Mouse (Mus musculus) limb, embryonic 14.5 days (tissue): ENCODE data around the gene Ccdc88c. TPM values are rescaled to one million over a fixed set of nuclear protein-coding genes. Genes with fewer than 3 reads are reported as not detected.

ENCODE experiments used
- ATAC-seq: fragments of 200-750 bp; cut with Nextera tagmentation; 2 replicates; pipeline ENCODE4 v1.8.0; 2017; ENCODE audit warnings: low read depth, moderate number of reproducible peaks, moderate TSS enrichment; ENCODE audit not compliant: low FRiP score
- DNase-seq: peaks from one replicate; pipeline ENCODE4 v3.0.0-alpha.2; 2015; ENCODE audit warnings: low spot score
- H3K27ac ChIP-seq: fragments of 300-500 bp; sonication (generic); replicated peaks from 2 replicates; pipeline ENCODE4 v1.5.1; 2014; ENCODE audit warnings: low read depth, mild to moderate bottlenecking, low read length, moderate library complexity, mixed read lengths
- H3K27me3 ChIP-seq: fragments of 300-500 bp; sonication (generic); 2 replicates; pipeline ENCODE4 v1.6.1; 2014; ENCODE audit warnings: low read length, mixed read lengths; ENCODE audit not compliant: control insufficient read depth, insufficient read depth
- H3K36me3 ChIP-seq: fragments of 300-500 bp; sonication (generic); 2 replicates; pipeline ENCODE4 v1.6.1; 2014; ENCODE audit warnings: mild to moderate bottlenecking, low read length, moderate library complexity, mixed read lengths; ENCODE audit not compliant: control insufficient read depth, insufficient read depth
- H3K4me1 ChIP-seq: fragments of 300-500 bp; sonication (generic); 2 replicates; pipeline ENCODE4 v1.6.1; 2014; ENCODE audit warnings: antibody characterized with exemption, low read length, mixed read lengths; ENCODE audit not compliant: control insufficient read depth, insufficient read depth
- H3K4me2 ChIP-seq: fragments of 300-500 bp; sonication (generic); replicated peaks from 2 replicates; pipeline ENCODE4 v1.6.1; 2014; ENCODE audit warnings: low read depth, mild to moderate bottlenecking, low read length, moderate library complexity; ENCODE audit not compliant: severe bottlenecking
- H3K4me3 ChIP-seq: fragments of 300-500 bp; sonication (generic); replicated peaks from 2 replicates; pipeline ENCODE4 v1.5.1; 2014; ENCODE audit warnings: low read length
- H3K9ac ChIP-seq: fragments of 300-500 bp; sonication (generic); 2 replicates; pipeline ENCODE4 v1.6.1; 2014; ENCODE audit warnings: mild to moderate bottlenecking, low read depth, low read length, moderate library complexity; ENCODE audit not compliant: severe bottlenecking
- H3K9me3 ChIP-seq: fragments of 300-500 bp; sonication (generic); 2 replicates; pipeline ENCODE4 v1.6.1; 2016; ENCODE audit warnings: low read length; ENCODE audit not compliant: control insufficient read depth
- POLR2A ChIP-seq: fragments of 200-500 bp; IDR thresholded peaks from 2 replicates; pipeline ENCODE4 v1.8.0; 2012; ENCODE audit warnings: inconsistent platforms, mild to moderate bottlenecking, moderate library complexity, borderline replicate concordance; ENCODE audit not compliant: insufficient read depth, insufficient read length; ENCODE audit errors: extremely low read depth
- WGBS: fragments of 180-500 bp; shearing (Covaris S2); extraction: QIAGEN DNeasy Blood & Tissue Kit; methylation state at CpG from one replicate; pipeline ENCODE4 v1.1.7; 2014; 5-methylcytosine and 5-hydroxymethylcytosine counted together
- polyA plus RNA-seq, 2 experiments: library from polyadenylated mRNA; depleted of rRNA in 1 of 2; stranded (reverse) in 1 of 2; unstranded in 1 of 2; fragments of >200 nt; fragmentation: Nextera tagmentation in 1 of 2; extraction: Ambion mirVana in 1 of 2; gene quantifications; 2 replicates each; pipeline versions ENCODE4 v1.2.1 to v1.2.3; 2012 to 2014

The Ccdc88c gene
- polyA plus RNA-seq, 2 experiments: 5.2 to 6.5 TPM

DNA sequence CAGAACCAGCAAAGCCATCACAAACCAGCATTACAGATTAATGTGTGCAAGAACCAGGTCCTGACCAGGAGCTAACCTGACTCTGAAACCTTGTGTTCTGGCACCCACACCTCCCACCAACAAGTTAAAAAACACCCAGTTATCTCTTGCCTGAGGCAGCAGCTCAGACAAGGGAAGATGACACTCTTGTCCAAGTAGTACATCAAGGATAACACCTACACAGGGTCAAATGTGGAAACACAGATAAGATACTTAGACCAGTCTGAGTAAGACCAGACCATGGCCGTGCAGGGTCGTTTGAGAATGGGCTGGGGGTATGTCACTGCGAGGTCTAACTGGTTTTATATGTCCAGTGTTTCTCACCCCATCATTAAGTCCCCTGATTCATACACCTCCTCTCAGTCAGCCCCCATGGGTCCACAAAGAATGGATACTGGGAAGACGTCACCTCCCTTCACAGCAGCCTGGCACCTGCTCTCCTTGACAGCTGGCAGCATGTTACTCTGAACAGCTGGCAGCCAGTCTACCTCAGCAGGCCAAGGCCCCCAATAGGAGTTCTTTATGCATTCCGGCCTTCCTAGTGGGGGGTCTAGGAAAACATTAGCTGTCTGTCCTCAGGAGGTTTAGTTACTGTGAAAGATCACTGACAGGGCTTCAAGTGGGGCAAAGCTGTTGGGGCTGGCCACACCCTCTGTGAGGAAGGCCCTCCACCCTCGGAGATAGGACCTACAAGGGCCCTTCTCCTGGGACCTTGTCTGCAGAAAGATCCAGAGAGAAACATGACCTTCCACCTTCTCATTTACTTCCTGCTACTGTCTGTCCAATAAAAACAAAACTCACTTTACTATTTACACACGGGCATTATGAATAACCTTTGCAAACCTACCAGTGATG lies 29.5 kb downstream of the Ccdc88c start:
- WGBS: 36% methylated on average over 7 of the region's 7 CpGs
- no peak overlapping the region for H3K4me3 ChIP-seq
- H3K27me3 ChIP-seq: no peaks in the 10 kb centered on the region
- peaks cover 23% of the 10 kb centered on the region for H3K4me1 ChIP-seq
- TF ChIP-seq POLR2A: no peak
- peak; percentile 11; the same call in 1 of the 2 replicates for ATAC-seq
- DNase-seq: peak; percentile 47
- no peaks in the 10 kb centered on the region for H3K36me3 ChIP-seq
- H3K9me3 ChIP-seq: no peaks in the 10 kb centered on the region
- no peak overlapping the region for H3K9ac ChIP-seq
- no peak overlapping the region for H3K27ac ChIP-seq
- no peak overlapping the region for H3K4me2 ChIP-seq

DNA sequence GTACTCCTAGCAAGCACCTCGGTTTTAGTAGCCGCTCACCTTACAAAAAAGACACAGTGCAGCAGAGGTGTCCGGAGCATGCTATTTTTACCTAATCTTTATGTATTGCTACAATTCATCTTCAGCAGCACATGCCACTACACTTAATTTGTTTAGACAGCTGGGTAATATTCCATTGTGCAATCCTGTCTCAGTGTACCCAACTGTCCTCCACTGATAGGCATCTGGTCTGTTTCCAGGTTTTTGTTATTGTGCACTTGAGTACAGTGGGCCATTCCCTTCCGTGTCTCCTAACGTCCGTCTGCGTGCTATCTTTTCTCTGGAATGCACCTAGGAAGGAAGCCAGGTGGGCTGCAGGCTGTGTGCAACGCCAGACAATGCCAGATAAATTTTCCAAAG lies 30.3 kb downstream of the Ccdc88c start:
- H3K27ac ChIP-seq: no peak overlapping the region
- H3K4me1 ChIP-seq: peaks cover 23% of the 10 kb centered on the region
- ATAC-seq (no peak), DNase-seq (no peak)
- H3K36me3 ChIP-seq: no peaks in the 10 kb centered on the region
- no peak overlapping the region for H3K4me2 ChIP-seq
- TF ChIP-seq POLR2A: no peak
- no peaks in the 10 kb centered on the region for H3K27me3 ChIP-seq
- no peak overlapping the region for H3K9ac ChIP-seq
- WGBS: 49% methylated on average over 8 of the region's 8 CpGs
- no peaks in the 10 kb centered on the region for H3K9me3 ChIP-seq
- no peak overlapping the region for H3K4me3 ChIP-seq

DNA sequence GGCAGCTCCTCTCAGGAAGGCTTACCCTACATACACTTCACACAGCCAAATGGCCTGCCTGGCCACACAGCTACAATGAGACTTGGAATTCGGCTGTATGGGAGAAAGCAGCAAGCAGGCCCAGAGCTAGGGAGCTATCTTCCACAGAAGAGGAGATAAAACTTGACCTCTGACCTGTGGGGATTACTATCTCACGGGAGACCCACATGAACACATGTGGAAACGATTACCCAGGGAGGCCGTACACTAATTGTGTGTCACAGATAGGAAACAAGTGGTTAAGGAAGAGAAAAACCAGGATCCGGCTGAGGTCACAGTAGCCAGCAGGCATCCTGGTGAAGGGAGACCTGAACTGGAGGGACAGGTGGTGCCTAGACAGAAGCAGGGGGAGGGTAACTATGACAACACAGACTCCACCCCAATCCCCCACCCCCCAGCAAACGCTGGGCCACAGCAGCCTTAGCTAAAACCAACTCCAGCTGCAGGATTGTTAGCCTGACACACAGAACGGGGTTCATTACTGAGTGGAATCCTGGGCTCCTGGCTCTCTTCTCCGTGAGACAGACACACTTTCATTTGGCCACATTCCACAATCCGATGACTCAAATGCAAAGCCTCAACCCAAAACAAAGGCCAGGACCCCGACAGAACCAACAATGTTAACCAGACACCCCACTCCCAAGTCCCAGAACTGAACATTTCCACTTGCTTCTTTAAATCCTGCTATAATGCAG lies 30.9 kb downstream of the Ccdc88c start:
- Histone ChIP-seq H3K36me3 (no peaks in the 10 kb centered on the region), H3K9me3 (no peaks in the 10 kb centered on the region), H3K27me3 (no peaks in the 10 kb centered on the region), H3K4me3 (no peak overlapping the region), H3K4me2 (no peak overlapping the region), H3K4me1 (peaks cover 23% of the 10 kb centered on the region), H3K27ac (no peak overlapping the region), H3K9ac (no peak overlapping the region)
- 8% methylated on average over 10 of the region's 10 CpGs for WGBS
- no peak for TF ChIP-seq POLR2A
- ATAC-seq: no peak
- DNase-seq: peak; percentile 40

DNA sequence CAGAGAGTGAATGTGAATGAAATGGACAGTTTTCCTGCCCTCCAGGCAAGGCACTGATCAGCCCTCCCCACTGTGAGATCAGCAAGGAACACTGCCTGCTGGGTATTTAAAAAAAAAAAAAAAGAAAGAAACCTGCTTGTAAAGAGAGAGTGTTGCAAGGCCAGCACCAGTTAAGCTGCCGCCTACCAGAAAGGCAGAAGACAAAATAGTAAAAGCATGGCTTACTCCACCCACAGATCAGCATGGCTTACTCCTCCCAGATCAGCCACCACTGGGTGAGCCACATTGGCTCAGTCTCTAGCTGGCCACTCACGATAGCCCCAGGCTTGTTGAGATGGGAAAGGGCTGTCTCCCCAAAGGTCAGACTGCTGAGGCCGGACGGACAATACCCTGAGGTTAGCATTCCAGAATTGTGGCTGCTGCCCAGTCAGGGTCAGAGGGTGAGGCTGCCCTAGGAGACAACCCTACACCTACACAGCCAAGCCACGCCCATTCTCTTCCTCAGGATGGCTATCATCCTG lies 32.4 kb downstream of the Ccdc88c start:
- ATAC-seq: no peak
- no peak for TF ChIP-seq POLR2A
- Histone ChIP-seq H3K27ac (no peak overlapping the region), H3K4me1 (peaks cover 23% of the 10 kb centered on the region), H3K4me2 (no peak overlapping the region), H3K9me3 (no peaks in the 10 kb centered on the region), H3K9ac (no peak overlapping the region), H3K4me3 (no peak overlapping the region), H3K36me3 (no peaks in the 10 kb centered on the region), H3K27me3 (no peaks in the 10 kb centered on the region)
- DNase-seq: no peak
- 32% methylated on average over 5 of the region's 5 CpGs for WGBS

DNA sequence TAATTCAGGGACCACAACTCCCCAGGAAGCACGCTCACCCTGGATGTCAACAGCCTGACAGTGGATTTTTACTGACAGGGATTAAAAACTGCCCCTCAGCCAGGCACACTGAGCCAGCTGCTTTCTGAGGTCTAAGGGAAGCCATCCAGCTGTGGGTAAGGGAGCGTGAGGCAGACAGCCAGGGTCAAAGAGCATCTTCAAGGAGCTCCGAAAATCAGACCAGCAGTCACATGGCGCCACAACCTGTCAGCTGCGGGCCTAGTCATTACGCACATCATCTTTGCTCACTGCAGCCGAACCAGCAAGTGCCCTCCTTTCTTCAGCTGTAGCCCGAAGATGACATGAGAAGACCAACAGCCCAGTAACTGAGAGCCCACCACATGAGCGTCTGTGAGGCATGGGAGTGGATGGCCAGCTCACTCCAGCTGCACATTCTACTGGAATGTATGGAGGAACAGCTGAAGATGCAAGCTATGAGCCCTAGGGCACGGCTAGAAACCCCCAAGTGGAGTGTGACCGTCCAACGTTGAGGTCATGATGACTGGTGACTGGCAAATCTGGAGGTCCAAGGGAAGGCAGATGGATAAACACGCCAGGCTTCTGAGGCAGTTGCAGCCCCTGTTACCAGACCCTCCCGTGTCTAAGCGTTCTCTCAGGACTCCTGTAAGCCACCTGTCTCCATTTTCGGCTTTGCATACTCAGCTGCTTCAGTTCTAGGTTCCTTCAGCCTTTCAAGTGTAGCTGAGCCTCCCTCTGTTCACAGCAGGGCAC lies 33.1 kb downstream of the Ccdc88c start:
- H3K36me3 ChIP-seq: no peaks in the 10 kb centered on the region
- DNase-seq (peak; percentile 35), ATAC-seq (peak; percentile 81)
- H3K4me2 ChIP-seq: no peak overlapping the region
- no peak overlapping the region for H3K4me3 ChIP-seq
- WGBS: 40% methylated on average over 16 of the region's 16 CpGs
- H3K9ac ChIP-seq: no peak overlapping the region
- TF ChIP-seq POLR2A: no peak
- peaks cover 24% of the 10 kb centered on the region for H3K4me1 ChIP-seq
- H3K27ac ChIP-seq: no peak overlapping the region
- H3K9me3 ChIP-seq: no peaks in the 10 kb centered on the region
- H3K27me3 ChIP-seq: no peaks in the 10 kb centered on the region
